Mouse (Mus musculus): ENCODE data around the gene Zdhhc9.

The Zdhhc9 gene

DNA sequence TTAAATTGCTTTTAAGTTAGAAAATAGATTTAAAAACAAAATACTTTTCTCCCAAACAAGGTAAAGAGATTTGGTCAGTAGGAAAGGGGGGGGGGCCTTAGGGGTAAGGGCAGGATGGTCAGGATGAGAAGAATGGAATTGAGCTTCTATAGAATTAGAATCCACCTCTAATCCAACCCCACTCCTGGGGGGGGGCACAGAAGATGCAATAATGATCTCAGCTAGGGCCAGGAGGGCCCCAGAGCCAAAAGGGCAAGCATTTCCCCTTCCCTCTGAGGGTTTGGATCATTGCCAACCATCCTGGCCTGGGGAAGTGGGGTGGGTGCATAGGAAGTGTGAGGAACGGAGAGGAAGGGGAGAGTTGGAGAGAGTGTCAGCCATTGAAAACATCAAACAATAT is 38.3 kb downstream of the Zdhhc9 start:
- no peak for DNase-seq (ENCODE audit: low spot score in 2 of 2)

GRCm38 (mm10) chrX:48169892-48170291 is 38.8 kb downstream of the Zdhhc9 start:
- no peak for DNase-seq (ENCODE audit: low spot score in 2 of 2)

- DNase-seq (ENCODE audit: low spot score in 2 of 2): no peak
These were observed 50.3 kb downstream of the Zdhhc9 start for GRCm38 (mm10) chrX:48158229-48158919.

DNA sequence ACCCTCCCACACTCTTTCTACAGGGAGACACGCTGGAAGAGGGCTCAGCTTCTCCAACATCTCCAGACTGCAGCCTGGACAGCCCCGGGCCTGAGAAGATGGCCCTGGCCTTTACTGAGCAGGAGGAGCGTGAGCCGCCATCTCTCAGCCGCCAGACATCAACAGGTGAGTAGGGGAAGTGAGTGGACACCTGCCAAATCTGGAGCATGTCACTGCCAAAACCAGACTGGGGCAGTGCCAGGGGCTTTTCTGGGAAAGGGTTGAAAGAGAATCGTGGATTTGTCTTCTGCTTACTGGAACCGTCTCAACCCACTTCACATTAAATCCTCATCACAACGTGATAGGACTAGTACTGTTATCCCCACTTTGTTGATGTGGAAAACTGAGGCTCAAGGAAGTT is 51.3 kb downstream of the Zdhhc9 start:
- no peak for DNase-seq (ENCODE audit: low spot score in 2 of 2)

DNA sequence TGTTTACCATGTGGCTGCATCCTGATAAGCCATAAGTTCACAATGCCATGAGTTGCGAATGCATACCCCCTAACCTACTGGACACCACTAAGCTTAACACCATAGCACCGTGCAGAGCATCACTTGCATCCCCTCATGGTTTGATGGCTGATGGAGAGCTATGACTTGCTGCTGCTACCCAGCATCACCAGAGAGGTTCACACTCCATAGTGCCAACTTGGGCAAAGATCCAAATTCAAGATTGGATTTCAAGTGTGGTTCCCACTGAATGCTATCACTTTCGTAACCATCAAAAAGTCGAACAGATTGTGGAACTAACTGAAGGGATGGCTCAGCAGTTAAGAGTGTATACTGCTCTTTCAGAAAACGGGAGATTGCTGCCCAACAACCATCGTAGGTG is 53.2 kb downstream of the Zdhhc9 start:
- no peak for DNase-seq (ENCODE audit: low spot score in 2 of 2)

DNA sequence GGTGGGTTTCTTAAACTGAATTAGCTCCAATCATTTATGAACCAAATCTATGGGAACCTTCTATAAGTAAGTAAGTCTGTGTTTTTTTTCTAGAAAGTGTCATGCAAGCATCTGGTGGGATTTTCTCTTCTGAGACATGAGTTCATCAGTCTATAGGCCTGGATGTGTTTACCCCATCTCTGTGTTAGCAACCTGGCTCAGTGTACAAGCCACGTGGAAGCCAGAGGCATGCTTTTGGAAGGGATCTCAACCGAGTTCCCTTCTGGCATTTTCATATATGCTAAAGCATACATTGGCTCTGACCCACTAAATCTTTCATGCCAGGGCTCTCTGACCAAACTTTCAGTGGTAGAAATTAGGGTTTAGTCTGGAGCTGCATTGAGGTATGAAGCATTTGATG is 54.7 kb downstream of the Zdhhc9 start:
- DNase-seq (ENCODE audit: low spot score in 2 of 2): no peak

DNA sequence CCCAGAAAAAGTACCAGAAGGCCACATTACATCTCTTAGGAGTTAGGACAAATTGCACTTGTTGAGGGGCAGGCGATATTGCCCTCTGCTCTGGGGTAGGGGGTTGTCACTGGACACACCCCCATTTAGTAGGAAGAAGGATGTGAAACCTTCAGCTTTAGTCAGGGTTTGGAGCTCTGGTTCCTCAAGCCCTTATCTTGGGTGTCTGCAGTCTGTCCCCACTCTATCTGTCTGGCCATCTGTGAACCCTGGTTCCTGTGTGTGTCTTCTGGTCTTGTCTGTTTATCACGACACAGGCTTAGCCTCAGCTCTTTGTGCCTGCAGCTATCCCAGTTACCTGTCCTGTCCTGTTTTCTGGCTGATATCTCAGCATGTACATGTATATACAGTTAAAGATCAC is 55.3 kb downstream of the Zdhhc9 start:
- no peak for DNase-seq (ENCODE audit: low spot score in 2 of 2)

DNA sequence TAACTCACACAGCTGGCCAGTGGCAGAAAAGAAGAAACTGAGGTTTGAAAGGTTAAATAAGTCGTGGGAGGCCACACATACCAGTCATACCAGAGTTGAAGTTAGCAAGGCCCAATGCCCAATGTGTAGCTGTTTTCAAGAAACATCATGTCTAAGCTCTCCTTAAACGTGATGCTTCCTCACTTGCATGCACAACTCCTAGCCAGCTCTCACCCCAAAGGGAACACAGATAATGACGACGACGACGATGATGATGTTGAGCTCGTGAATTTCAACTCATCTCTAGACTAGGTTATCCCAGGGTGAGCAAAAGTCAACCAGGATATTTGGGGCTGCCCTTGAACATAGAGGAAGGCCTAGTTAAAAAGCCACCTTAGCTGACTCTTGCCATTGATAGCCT is 56.6 kb downstream of the Zdhhc9 start:
- no peak for DNase-seq (ENCODE audit: low spot score in 2 of 2)

DNA sequence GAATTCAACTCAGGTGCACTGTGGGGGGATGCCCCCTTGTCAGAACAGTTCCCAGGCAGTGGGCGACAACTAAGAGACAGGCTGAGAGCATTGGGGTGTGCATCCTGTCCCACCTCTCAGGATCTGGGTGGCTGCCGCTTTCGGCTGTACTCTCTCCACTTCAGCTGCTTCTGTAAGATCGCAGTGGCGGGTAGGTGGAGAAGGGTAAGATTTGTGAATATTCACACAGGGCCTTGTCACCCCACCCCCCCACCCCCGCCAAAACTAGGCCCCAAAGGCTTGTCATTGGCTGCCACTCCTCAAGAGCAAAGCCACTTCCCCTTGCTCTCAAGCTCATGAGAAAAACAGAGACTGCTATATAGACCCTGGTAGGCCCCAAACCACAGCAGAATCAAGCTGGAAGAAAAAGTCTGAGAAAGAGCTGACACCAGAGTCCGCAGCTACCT is 60.9 kb downstream of the Zdhhc9 start:
- no peak for DNase-seq (ENCODE audit: low spot score in 2 of 2)

DNA sequence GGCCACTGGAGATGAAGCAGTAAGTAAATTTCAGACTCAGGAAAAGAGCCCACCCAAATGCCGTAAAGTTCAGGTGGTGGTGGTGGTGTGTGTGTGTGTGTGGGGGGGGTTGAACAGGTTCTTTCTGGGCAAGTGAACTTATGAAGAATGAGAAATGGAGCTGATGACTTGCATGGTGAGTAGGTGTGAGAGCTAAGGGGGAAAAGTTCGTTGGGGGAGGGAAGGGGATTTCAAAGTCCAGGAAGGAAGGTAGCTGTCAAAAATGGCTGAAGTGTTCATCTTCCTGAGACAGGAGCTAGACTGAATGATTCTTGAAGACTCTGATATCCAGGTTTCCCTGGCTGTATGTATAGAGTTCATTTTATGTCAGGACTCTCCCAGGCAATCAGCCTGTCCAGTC is 61.5 kb downstream of the Zdhhc9 start:
- no peak for DNase-seq (ENCODE audit: low spot score in 2 of 2)

DNA sequence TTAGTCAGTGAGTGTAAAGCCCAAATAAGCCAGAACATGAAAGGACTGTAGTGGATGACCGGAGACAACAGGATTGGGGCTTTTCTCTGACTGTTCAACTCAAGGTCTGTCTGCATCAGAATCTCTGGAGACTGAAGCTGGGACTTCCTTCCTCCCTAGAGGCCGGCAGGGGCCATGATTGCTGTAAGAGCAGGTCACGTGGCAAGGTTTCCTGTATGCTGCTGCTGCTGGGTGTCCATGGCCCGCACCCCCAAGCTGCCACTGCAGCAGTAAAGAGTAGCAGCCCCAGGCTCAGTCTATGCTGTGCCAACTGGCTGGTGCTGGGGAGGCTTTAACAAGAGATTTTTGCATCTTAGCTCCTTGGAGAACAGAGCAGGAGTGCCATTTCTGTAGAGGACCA is 62.4 kb downstream of the Zdhhc9 start, which contains the start of gene Sash3:
Gene Sash3 (plus strand): TSS at position 175 of the 400 bp plus-strand sequence.
- DNase-seq (ENCODE audit: low spot score in 2 of 2): no peak

- DNase-seq (ENCODE audit: low spot score in 2 of 2): no peak
These were observed 65.0 kb downstream of the Zdhhc9 start for GRCm38 (mm10) chrX:48143415-48144335.

DNA sequence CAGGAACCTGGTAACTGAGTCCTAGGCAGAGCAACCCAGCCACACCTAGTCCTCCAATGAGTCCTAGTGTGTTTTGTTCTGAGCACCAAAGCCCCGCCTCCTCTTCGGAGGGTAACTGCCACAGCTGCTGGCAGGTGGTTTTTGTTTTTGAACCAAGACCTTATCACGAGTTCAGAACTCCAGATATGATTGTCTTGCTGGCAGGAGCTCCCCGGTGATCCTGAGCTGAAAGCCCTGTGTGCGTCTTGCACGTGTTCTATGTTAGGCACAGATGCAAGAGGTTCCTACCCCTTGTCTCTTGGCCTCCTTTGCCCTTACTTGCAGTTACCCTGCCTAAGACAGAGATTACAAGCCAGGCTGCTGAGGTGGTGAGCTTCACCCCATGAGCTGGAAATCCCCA is 67.2 kb downstream of the Zdhhc9 start:
- no peak for DNase-seq (ENCODE audit: low spot score in 2 of 2)

GRCm38 (mm10) chrX:48140286-48140877 is 68.3 kb downstream of the Zdhhc9 start:
- no peak for DNase-seq (ENCODE audit: low spot score in 2 of 2)

GRCm38 (mm10) chrX:48139368-48140285 is 69.1 kb downstream of the Zdhhc9 start:
- DNase-seq (ENCODE audit: low spot score in 2 of 2): no peak

DNA sequence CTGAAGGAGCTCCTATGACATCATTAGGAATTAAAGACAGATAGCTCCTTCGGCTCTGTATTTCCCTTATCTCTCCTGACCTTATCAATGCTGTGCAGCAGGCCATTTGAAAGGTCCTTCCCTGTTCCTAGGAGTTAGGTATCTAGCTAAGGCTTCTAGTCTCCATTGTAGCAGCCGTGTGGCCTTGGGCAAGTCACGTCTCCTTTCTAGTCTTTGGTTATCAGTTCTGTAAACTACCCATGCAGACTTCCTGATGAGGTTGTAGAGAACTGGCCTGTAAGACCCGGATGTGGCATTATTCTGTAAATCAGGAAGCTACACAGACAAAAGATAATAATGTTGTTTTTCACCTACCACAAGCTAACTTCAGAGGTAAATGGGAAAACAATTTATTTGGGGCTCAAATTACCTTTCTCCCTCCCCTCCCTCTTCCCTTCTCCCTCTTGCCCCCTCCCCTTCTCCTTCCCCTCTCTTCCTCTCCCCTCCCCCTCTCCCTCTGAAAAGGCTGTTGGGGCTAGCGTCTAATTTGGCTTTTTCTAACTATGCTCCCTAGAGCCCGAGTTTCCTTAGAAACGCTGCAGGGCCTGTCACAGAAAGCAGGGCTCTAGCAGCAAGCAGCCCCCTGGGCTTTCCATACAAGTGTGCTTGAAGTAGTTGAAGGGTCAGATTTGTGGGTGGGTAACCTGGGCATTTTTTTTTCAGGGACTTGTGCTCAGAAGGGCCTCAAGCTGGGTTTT is 70.0 kb downstream of the Zdhhc9 start:
- DNase-seq (ENCODE audit: low spot score in 2 of 2): no peak

GRCm38 (mm10) chrX:48138011-48138410 is 70.7 kb downstream of the Zdhhc9 start:
- DNase-seq (ENCODE audit: low spot score in 2 of 2): no peak

DNA sequence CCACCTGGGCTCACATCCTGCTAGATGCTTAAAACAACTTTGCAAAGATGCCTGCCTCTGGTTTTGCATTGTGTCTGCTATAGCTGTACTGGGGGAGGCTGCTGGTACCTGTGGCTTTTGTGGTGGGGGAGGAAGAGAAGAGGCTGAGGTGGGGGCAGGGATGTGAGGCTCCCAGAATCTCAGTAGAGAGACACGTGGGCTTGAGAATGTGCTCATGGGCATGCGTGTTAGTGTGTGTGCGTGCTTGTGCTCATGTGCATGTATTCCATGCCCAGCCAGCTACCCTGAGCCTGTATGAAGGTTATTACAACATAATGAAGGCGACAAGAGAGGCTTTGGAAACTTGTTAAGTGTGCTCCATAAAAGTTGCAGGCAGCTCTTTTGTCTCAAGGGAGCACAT is 71.7 kb downstream of the Zdhhc9 start:
- no peak for DNase-seq (ENCODE audit: low spot score in 2 of 2)

DNA sequence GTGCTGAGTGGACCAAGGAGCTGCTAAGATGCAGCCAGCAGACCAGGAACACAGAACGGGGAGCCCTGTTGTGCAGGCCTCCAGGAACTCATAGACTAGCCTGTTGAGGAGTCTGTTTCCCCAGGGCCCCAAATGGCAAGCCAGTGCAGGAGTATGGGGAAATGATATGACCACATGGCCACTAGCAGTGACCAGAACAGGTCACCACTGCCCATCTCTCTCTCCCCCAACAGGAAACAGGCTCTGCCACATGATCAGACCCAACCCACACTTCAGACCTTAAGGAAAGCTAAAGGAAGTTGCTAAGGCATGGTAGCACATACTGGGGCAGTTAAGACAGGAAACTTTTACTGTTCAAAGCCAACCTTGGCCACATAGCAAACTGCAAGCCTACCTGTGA is 79.5 kb downstream of the Zdhhc9 start:
- no peak for DNase-seq (ENCODE audit: low spot score in 2 of 2)

DNA sequence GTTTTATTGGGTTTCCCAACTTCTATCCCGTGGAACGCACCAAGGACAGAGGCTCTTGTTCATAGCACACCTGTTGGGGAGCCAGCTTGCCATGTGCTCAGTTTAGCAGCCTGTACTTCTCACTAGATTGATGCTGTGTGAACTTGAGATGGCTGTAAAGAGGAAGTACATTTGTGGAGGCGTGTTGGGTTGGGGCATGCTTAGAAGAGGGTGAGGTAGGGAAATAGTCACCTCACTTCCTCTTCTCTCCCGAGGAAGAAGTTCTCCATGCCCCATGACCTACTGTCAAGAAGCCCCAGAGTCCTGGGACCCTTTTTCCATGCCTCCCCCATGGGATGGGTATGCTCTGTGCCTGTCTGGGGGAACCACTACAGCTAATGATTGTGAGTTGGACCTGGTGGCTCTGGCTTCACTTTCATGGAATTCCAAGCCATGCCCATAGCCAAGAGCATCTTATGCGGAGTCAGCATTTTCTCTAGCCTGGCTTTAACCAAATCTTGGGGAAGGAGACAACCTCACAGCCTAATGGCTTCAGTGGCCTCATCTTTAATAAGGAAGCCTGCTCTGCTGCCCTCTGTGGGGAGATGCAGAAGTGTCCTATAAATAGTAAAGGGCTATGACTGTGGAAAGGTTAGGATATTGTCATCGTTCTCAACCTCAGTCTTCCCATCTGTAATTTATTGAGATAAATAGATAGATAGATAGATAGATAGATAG is 81.0 kb downstream of the Zdhhc9 start:
- no peak for DNase-seq (ENCODE audit: low spot score in 2 of 2)
